Mouse (Mus musculus): ENCODE measurements around the gene Ccdc155. TPM values are rescaled to one million over a fixed set of nuclear protein-coding genes. Genes with fewer than 3 reads are reported as not detected.

Ccdc155 gene
- total RNA-seq, 1 experiment, result 2.4 TPM

GRCm38 (mm10) chr7:45192585-45193310, 11.9 kb downstream of the Ccdc155 start:
- Histone ChIP-seq H3K27ac (ENCODE audit: insufficient read depth, low read depth, low read length, poor library complexity, severe bottlenecking) (no peak overlapping the region), H3K4me3 (ENCODE audit: insufficient read depth in 1 of 2, low read depth in 1 of 2, low read length in 2 of 2, poor library complexity in 1 of 2, severe bottlenecking in 1 of 2) (no peak overlapping the region), H3K36me3 (ENCODE audit: control insufficient read depth, insufficient read depth, low read length, poor library complexity, severe bottlenecking) (no peaks in the 10 kb centered on the region), H3K4me1 (ENCODE audit: control insufficient read depth in 2 of 2, insufficient read depth in 2 of 2, low read length in 2 of 2, poor library complexity in 1 of 2) (peaks cover 0 to 29% of the 10 kb centered on the region in 2 experiments; a peak in 2 of 4 replicates), H3K9ac (ENCODE audit: insufficient read depth, low read depth, low read length, poor library complexity, severe bottlenecking) (no peak overlapping the region), H3K9me3 (ENCODE audit: control insufficient read depth, insufficient read depth, low read depth, low read length) (no peaks in the 10 kb centered on the region)
- in situ Hi-C loops (cut with MboI; ENCODE audit: low sequenced_read_pairs in 2 of 2, unreplicated experiment in 2 of 2), result no loop called here
- no peak for DNase-seq (ENCODE audit: low read depth, low spot score)
- TF ChIP-seq HCFC1 (IDR thresholded peaks at IDR 0.05; ENCODE audit: borderline replicate concordance, insufficient read depth, low read length) (no peak), CHD2 (IDR thresholded peaks at IDR 0.05; ENCODE audit: low read depth, low read length) (no peak), ZC3H11A (IDR thresholded peaks at IDR 0.05; ENCODE audit: borderline replicate concordance, low read depth, low read length) (no peak), ZNF384 (IDR thresholded peaks at IDR 0.05; ENCODE audit: low read depth, low read length) (no peak), MAFK (IDR thresholded peaks at IDR 0.05; ENCODE audit: insufficient read depth, low read depth, low read length) (no peak)

GRCm38 (mm10) chr7:45191803-45192363, 12.8 kb downstream of the Ccdc155 start:
- no peak overlapping the region for H3K4me3 ChIP-seq (ENCODE audit: insufficient read depth in 1 of 2, low read depth in 1 of 2, low read length in 2 of 2, poor library complexity in 1 of 2, severe bottlenecking in 1 of 2)
- H3K9ac ChIP-seq (ENCODE audit: insufficient read depth, low read depth, low read length, poor library complexity, severe bottlenecking), result no peak overlapping the region
- TF ChIP-seq MAFK (IDR thresholded peaks at IDR 0.05; ENCODE audit: insufficient read depth, low read depth, low read length), result no peak
- no peak for TF ChIP-seq CHD2 (IDR thresholded peaks at IDR 0.05; ENCODE audit: low read depth, low read length)
- TF ChIP-seq ZNF384 (IDR thresholded peaks at IDR 0.05; ENCODE audit: low read depth, low read length), result no peak
- no peak for TF ChIP-seq HCFC1 (IDR thresholded peaks at IDR 0.05; ENCODE audit: borderline replicate concordance, insufficient read depth, low read length)
- no peak for TF ChIP-seq ZC3H11A (IDR thresholded peaks at IDR 0.05; ENCODE audit: borderline replicate concordance, low read depth, low read length)
- in situ Hi-C loops (cut with MboI; ENCODE audit: low sequenced_read_pairs in 2 of 2, unreplicated experiment in 2 of 2), result no loop called here
- DNase-seq (ENCODE audit: low read depth, low spot score), result no peak
- no peaks in the 10 kb centered on the region for H3K9me3 ChIP-seq (ENCODE audit: control insufficient read depth, insufficient read depth, low read depth, low read length)
- H3K27ac ChIP-seq (ENCODE audit: insufficient read depth, low read depth, low read length, poor library complexity, severe bottlenecking), result no peak overlapping the region
- peaks cover 0 to 29% of the 10 kb centered on the region in 2 experiments; a peak in 2 of 4 replicates for H3K4me1 ChIP-seq (ENCODE audit: control insufficient read depth in 2 of 2, insufficient read depth in 2 of 2, low read length in 2 of 2, poor library complexity in 1 of 2)
- no peaks in the 10 kb centered on the region for H3K36me3 ChIP-seq (ENCODE audit: control insufficient read depth, insufficient read depth, low read length, poor library complexity, severe bottlenecking)

GRCm38 (mm10) chr7:45191161-45191560, 13.5 kb downstream of the Ccdc155 start:
- no peaks in the 10 kb centered on the region for H3K9me3 ChIP-seq (ENCODE audit: control insufficient read depth, insufficient read depth, low read depth, low read length)
- DNase-seq (ENCODE audit: low read depth, low spot score), result no peak
- in situ Hi-C loops (cut with MboI; ENCODE audit: low sequenced_read_pairs in 2 of 2, unreplicated experiment in 2 of 2), result no loop called here
- H3K4me3 ChIP-seq (ENCODE audit: insufficient read depth in 1 of 2, low read depth in 1 of 2, low read length in 2 of 2, poor library complexity in 1 of 2, severe bottlenecking in 1 of 2), result no peak overlapping the region
- no peaks in the 10 kb centered on the region for H3K36me3 ChIP-seq (ENCODE audit: control insufficient read depth, insufficient read depth, low read length, poor library complexity, severe bottlenecking)
- TF ChIP-seq ZC3H11A (IDR thresholded peaks at IDR 0.05; ENCODE audit: borderline replicate concordance, low read depth, low read length) (no peak), CHD2 (IDR thresholded peaks at IDR 0.05; ENCODE audit: low read depth, low read length) (no peak), HCFC1 (IDR thresholded peaks at IDR 0.05; ENCODE audit: borderline replicate concordance, insufficient read depth, low read length) (no peak), ZNF384 (IDR thresholded peaks at IDR 0.05; ENCODE audit: low read depth, low read length) (no peak), MAFK (IDR thresholded peaks at IDR 0.05; ENCODE audit: insufficient read depth, low read depth, low read length) (no peak)
- no peak overlapping the region for H3K9ac ChIP-seq (ENCODE audit: insufficient read depth, low read depth, low read length, poor library complexity, severe bottlenecking)
- peaks cover 0 to 26% of the 10 kb centered on the region in 2 experiments; a peak in 2 of 4 replicates for H3K4me1 ChIP-seq (ENCODE audit: control insufficient read depth in 2 of 2, insufficient read depth in 2 of 2, low read length in 2 of 2, poor library complexity in 1 of 2)
- H3K27ac ChIP-seq (ENCODE audit: insufficient read depth, low read depth, low read length, poor library complexity, severe bottlenecking), result no peak overlapping the region

GRCm38 (mm10) chr7:45190186-45190585, 14.5 kb downstream of the Ccdc155 start:
- no peak overlapping the region for H3K4me3 ChIP-seq (ENCODE audit: insufficient read depth in 1 of 2, low read depth in 1 of 2, low read length in 2 of 2, poor library complexity in 1 of 2, severe bottlenecking in 1 of 2)
- peaks cover 0 to 26% of the 10 kb centered on the region in 2 experiments; a peak in 2 of 4 replicates for H3K4me1 ChIP-seq (ENCODE audit: control insufficient read depth in 2 of 2, insufficient read depth in 2 of 2, low read length in 2 of 2, poor library complexity in 1 of 2)
- in situ Hi-C loops (cut with MboI; ENCODE audit: low sequenced_read_pairs in 2 of 2, unreplicated experiment in 2 of 2), result no loop called here
- H3K27ac ChIP-seq (ENCODE audit: insufficient read depth, low read depth, low read length, poor library complexity, severe bottlenecking), result no peak overlapping the region
- DNase-seq (ENCODE audit: low read depth, low spot score), result no peak
- H3K9me3 ChIP-seq (ENCODE audit: control insufficient read depth, insufficient read depth, low read depth, low read length), result no peaks in the 10 kb centered on the region
- no peak for TF ChIP-seq HCFC1 (IDR thresholded peaks at IDR 0.05; ENCODE audit: borderline replicate concordance, insufficient read depth, low read length)
- no peak for TF ChIP-seq CHD2 (IDR thresholded peaks at IDR 0.05; ENCODE audit: low read depth, low read length)
- TF ChIP-seq ZNF384 (IDR thresholded peaks at IDR 0.05; ENCODE audit: low read depth, low read length), result no peak
- TF ChIP-seq ZC3H11A (IDR thresholded peaks at IDR 0.05; ENCODE audit: borderline replicate concordance, low read depth, low read length), result no peak
- no peak for TF ChIP-seq MAFK (IDR thresholded peaks at IDR 0.05; ENCODE audit: insufficient read depth, low read depth, low read length)
- H3K36me3 ChIP-seq (ENCODE audit: control insufficient read depth, insufficient read depth, low read length, poor library complexity, severe bottlenecking), result no peaks in the 10 kb centered on the region
- H3K9ac ChIP-seq (ENCODE audit: insufficient read depth, low read depth, low read length, poor library complexity, severe bottlenecking), result no peak overlapping the region

All from ES-E14 (cell line).